Mouse (Mus musculus): Measurements from ENCODE around the gene Nosip.

GRCm38 (mm10) chr7:45102940-45103585 is 40.8 kb downstream of the Nosip start:
- no peak for TF ChIP-seq UBTF (IDR thresholded peaks at IDR 0.05; ENCODE audit: low read depth, low read length)
- TF ChIP-seq POLR2A (IDR thresholded peaks at IDR 0.05; ENCODE audit: low read depth, low read length), result no peak

All from CH12.LX (cell line).